Mouse (Mus musculus): ENCODE data around the gene Matn1.

DNA sequence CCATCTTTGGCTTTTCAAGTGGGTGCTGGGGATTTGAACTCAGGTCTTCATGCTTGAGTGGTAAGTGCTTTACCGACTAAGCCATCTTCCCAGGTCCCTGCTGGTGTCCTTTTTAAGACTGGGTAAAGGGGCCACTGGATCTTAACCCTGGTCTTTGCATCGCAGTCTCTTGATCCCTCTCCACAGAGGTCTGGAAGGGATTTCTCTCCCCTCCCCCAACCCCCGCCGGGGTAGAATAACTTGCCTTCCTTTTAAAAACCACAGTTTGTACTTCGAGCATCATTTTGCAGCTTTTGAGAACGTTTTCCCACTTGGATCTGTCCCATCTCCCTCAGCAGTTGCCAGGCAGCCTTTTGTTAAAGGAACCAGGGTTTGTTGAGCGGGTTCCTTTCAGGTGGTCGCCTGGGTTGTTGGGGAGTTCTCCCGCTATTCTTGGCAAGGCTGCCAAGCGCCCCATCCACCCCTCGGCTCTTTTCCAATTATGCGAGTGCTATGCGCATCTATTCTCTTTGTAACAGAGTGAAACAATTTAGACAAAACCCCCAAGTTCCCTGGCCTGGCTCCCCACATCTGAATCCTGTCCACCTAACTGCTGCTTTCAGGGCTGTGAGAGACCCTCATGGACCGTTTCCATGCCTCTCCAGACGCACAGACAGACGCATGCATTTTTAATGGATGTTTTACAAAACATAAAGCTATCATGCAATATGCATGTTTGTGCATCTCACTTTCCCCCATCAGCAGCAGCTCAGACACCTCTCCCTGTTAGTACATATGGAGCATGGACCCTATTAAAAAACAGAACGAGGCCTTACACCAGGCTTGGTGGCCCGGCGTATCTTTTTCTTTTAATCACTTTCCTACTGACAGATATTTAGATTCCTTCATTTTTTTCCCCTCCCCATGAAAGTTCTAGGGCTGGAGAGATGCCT is 29.4 kb downstream of the Matn1 start:
- TF ChIP-seq GATA1 (IDR thresholded peaks at IDR 0.05; ENCODE audit: low read length) (no peak), TAL1 (IDR thresholded peaks at IDR 0.05; ENCODE audit: low read length) (no peak)
